Mouse (Mus musculus): ENCODE results near the gene S1pr5.

GRCm38 (mm10) chr9:21204528-21205272 lies 43.5 kb downstream of the S1pr5 start:
- TF ChIP-seq EP300 (IDR thresholded peaks at IDR 0.05; ENCODE audit: low read depth) (no peak), CTCF (IDR thresholded peaks at IDR 0.05; ENCODE audit: low read depth) (no peak)

All from liver, postnatal 0 days (tissue).